Mouse (Mus musculus) Patski (cell line): ENCODE measurements around the gene Sulf2. TPM values are rescaled to one million over a fixed set of nuclear protein-coding genes. Genes with fewer than 3 reads are reported as not detected.

Experiments used
- ATAC-seq: fragments of 100-300 bp; one replicate; pipeline ENCODE4 v1.8.0; 2021
- CTCF ChIA-PET: fragments of 350-600 bp; sonication (Branson Sonifier 250); formaldehyde crosslinking; loops from one replicate; lab custom pipeline; 2022; ENCODE audit warnings: inconsistent platforms; lab: Charles Lee
- POLR2A ChIA-PET: fragments of 350-600 bp; sonication (Branson Sonifier 250); formaldehyde crosslinking; loops from one replicate; lab custom pipeline; 2022; ENCODE audit warnings: antibody characterized with exemption, inconsistent platforms; lab: Charles Lee
- DNase-seq: peaks from one replicate; pipeline ENCODE4 v3.0.0-alpha.2; 2011; ENCODE audit warnings: low read depth, low spot score
- H3K27me3 ChIP-seq: fragments of 371-371 bp; one replicate; pipeline ENCODE4 v1.5.1; 2021
- CTCF ChIP-seq: fragments of 100-300 bp; IDR thresholded peaks from one replicate; pipeline ENCODE4 v1.5.1; 2021
- in situ Hi-C: fragments of 300-500 bp; cut with MboI; formaldehyde crosslinking; loops from 3 replicates; pipeline ENCODE4 v1.11.1; 2018; ENCODE audit warnings: low pct_unique_long_range_greater_than_20kb, mixed read lengths
- polyA plus RNA-seq: library from polyadenylated mRNA; unstranded; gene quantifications from one replicate; pipeline ENCODE4 v1.2.3, GENCODE M21; 2021

The Sulf2 gene
- polyA plus RNA-seq, 1 experiment from 2014 or later = 31.6 TPM

GRCm38 (mm10) chr2:166024079-166024478 lies 131.4 kb downstream of the Sulf2 start:
- in situ Hi-C loops = no loop called here
- DNase-seq (no peak), ATAC-seq (no peak)
- no peak for TF ChIP-seq CTCF
- H3K27me3 ChIP-seq = no peaks in the 10 kb centered on the region
- CTCF ChIA-PET = interaction anchor here (1.7 kb wide), 1 partner anchor 245 kb away, joined by 5 read pairs; no protein-coding TSS in a partner anchor
- POLR2A ChIA-PET = interaction anchor here (0.6 kb wide), 1 partner anchor 685 kb away, joined by 3 read pairs; no protein-coding TSS in a partner anchor

Other genes starting within 250 kb of the Sulf2 start
- 22.5 TPM for gene Ncoa3, start 163.0 kb downstream of the Sulf2 start, polyA plus RNA-seq